Mouse (Mus musculus) lung, adult 18-20 months (tissue): ENCODE measurements around the gene Copa.
A peak's percentile ranks its signal among the peaks of the same experiment; 100 is the strongest.

Experiments used
- DNase-seq, 2 experiments: peaks; one replicate each; pipeline ENCODE4 v3.0.0; 2022; ENCODE audit warnings: mixed read lengths in 2 of 2

The Copa gene

GRCm38 (mm10) chr1:172094295-172094694 is 12.0 kb downstream of the Copa start:
- no peak for DNase-seq

GRCm38 (mm10) chr1:172095202-172095601 is 12.9 kb downstream of the Copa start:
- peak in 1 of 2 experiments; percentile 9 for DNase-seq

DNA sequence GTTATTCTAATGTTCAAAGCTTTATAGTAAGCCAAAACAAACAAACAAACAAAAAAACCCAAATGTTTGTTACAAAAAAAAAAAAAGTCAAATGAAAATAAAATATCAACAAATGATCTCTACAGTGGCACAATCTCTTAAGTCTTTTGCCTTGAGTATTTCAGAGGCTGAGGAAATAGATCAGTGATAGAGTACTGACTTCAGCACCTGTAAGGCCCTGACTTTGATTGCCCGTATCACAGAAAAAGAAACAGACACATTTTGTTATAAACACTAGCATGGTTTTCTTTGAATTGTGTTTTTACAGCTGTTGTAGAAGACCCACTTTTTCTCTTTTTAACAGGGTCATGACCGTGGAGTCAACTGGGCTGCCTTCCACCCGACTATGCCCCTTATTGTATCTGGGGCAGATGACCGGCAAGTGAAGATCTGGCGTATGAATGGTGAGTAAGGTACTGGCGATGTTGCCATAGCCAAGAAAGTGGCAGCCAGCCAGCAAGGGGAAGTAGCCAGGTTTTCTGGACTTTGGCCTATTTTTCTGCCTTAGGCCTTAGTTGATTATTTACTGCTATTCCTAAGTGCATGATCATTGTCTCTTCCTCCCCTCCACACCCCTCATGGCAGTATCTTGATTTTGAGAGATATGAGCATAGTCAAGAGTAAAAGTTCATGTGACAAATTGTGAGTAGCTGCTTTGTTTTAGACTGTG is 17.1 kb downstream of the Copa start:
- no peak for DNase-seq

GRCm38 (mm10) chr1:172103619-172104018 is 21.3 kb downstream of the Copa start:
- peak in 1 of 2 experiments; percentile 32 for DNase-seq

GRCm38 (mm10) chr1:172105101-172105500 is 22.8 kb downstream of the Copa start:
- no peak for DNase-seq

- DNase-seq, result no peak
Observed at GRCm38 (mm10) chr1:172107777-172108477, 25.6 kb downstream of the Copa start.

DNA sequence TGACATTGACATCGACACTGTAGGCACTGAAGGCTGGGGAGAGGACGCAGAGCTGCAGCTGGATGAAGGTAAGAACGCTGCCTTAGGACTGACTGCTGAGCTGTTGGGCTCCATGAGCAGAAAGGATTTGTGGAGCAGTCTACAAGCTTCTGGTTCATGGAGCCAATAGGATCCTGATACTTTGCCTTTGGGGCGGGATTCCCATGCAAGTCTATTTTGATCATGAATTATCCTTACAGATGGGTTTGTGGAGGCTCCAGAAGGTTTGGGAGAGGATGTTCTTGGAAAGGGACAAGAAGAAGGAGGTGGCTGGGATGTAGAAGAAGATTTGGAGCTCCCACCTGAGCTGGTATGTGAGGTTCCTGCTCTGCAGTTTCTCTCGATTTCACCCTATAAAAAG is 34.6 kb downstream of the Copa start:
- DNase-seq, result no peak

DNA sequence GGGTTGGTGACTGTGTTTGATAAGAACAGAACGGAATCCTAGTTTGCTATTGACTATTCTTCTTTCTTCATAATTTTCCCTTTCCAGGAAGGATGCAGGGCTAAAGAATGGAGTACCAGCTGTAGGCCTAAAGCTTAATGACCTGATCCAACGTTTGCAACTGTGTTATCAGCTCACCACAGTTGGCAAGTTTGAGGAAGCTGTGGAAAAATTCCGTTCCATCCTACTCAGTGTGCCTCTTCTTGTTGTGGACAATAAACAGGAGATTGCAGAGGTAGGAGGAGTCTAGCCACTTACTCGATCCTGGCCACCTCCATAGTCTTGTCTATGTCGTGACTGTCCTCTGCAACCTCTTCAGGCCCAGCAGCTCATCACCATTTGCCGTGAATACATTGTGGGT is 36.8 kb downstream of the Copa start:
- no peak for DNase-seq

DNA sequence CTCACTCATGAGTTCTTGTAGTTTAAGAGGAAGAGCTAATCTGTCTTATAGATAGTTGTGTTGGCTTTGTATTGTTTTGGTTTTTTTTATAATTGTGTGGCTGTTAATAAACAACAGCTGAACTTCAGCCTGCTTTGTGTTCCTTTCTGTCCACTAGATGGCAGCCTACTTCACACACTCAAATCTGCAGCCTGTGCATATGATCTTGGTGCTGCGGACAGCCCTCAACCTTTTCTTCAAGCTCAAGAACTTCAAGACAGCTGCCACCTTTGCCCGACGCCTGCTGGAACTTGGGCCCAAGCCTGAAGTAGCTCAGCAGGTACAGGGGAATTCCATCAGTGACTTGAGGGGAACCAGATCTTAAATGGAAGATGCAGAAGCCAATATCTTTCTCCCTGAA is 37.4 kb downstream of the Copa start:
- peak in 1 of 2 experiments; percentile 36 for DNase-seq

DNA sequence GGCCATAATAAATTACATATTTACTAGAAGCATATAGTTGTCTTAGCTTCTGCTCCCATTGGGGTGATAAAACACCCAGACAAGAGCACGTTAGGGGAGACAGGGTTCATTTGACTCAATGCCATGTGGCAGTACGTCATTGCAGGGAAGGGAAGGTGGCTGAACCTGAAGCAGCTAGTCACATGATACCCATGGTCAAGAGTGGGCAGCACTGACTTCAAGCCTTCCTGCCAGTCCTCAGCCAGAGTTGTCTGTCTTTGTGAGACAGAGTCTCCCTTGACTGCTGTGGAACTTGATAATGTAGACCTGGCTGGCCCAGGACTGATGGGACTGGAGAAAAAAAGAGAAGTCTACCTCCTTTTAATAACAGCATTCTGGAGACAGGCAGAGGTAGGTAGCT is 40.3 kb downstream of the Copa start:
- DNase-seq, result no peak

DNA sequence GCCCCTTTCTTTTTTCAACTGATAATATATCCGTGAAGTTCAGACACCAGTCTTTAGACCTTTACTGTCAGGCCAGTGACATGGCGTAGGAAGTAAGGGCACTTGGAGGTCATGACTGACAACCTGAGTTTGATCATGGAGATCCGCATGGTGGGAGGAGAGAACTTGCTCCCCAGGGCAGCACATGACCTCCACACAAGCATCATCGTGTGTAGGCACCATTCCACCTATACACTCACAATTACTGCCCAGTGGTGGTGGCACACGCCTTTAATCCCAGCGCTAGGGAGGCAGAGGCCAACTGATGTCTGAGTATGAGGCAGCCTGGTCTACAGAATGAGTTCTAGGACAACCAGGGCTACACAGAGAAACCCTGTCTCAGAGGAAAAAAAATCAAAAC is 42.2 kb downstream of the Copa start:
- no peak for DNase-seq

- DNase-seq, result peak; percentile 74 to 75
Observed at GRCm38 (mm10) chr1:172126376-172127347, 44.3 kb downstream of the Copa start, which contains the start of gene Pex19. Pex19 (plus strand) TSS chr1:172126755.

DNA sequence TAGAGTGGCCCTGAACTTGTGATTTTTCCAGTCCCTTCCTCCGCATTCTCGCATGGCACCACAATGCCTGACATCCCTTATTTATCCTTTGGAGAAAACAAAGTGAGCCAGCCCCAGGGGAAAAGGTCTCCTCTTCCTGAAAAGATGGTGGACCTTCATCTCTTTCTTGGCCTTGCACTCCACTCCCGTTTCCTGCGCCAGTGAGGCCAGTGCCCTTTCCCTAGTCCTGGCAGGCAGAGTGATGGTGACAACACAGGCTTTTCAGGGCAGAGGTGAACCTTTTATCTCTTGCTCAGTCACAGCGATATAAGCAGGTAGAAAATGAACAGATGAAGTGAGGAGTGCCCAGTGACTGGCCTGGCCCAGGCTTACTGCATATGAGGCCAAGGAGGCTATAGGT is 45.2 kb downstream of the Copa start:
- DNase-seq, result no peak

- no peak for DNase-seq
Observed at GRCm38 (mm10) chr1:172128563-172128962, 46.2 kb downstream of the Copa start.

GRCm38 (mm10) chr1:172129108-172129507 is 46.8 kb downstream of the Copa start:
- no peak for DNase-seq

DNA sequence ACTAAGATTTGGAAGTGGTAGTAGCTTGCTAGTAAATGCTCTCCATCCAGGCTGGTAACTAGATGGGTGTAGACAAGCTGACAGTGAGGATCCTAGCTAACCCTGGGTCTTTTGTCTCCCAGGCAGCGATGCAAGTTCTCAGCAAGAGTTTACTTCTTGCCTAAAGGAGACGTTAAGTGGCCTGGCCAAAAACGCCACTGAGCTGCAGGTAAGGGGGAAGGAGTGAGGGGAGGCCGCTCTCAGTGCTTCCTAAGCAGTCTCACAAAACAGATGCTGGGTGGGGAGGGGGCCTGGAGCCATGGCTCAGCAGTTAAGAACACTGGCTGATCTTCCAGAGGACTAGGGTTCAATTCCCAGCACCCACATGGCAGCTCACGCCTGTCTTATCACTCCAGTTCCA is 47.5 kb downstream of the Copa start:
- DNase-seq, result no peak

DNA sequence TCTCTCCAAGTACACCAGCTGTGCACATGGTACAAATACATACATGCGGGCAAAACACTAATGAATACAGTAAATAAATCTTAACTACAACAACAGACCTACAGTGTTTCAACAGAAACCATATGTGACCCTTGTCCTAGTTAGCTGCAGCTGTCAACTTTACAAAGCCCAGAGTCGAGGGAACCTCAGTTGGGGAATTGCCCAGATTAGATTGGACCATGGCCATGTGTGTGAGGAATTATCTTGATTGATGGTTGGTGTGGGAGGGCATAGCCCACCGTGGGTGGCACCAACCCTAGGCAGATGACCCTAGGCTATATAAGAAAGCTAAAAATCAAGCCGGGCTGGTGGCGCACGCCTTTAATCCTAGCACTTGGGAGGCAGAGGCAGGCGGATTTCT is 50.0 kb downstream of the Copa start:
- no peak for DNase-seq

- DNase-seq, result no peak
Observed at GRCm38 (mm10) chr1:172133535-172133934, 51.2 kb downstream of the Copa start.

DNA sequence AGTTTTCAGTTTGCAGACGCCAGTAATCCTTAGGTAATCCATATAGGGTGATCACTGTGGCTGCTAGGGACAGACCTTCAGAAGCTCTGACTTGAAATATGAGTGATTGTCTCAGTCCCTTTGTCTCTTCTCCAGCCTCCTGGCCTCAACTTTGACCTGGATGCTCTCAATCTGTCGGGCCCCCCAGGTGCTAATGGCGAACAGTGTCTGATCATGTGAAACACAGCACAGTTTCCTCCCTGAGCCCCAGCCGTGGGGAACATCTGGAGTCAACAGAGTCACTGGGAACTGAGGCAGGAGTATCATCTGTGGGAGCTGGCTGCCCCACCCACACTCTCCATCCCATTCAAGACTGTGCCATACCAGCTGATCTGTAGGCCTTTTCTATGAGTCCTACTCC is 51.7 kb downstream of the Copa start:
- no peak for DNase-seq

GRCm38 (mm10) chr1:172140160-172140559 is 57.8 kb downstream of the Copa start:
- no peak for DNase-seq

- DNase-seq, result no peak
Observed at GRCm38 (mm10) chr1:172140825-172141224, 58.5 kb downstream of the Copa start.

- DNase-seq, result no peak
Observed at GRCm38 (mm10) chr1:172141529-172141928, 59.2 kb downstream of the Copa start.

- peak; percentile 45 to 72 for DNase-seq
Observed at GRCm38 (mm10) chr1:172143570-172143969, 61.2 kb downstream of the Copa start.
